Mouse (Mus musculus) midbrain, embryonic 14.5 days (tissue): Measurements from ENCODE around the gene Pitpna. TPM values are rescaled to one million over a fixed set of nuclear protein-coding genes. Genes with fewer than 3 reads are reported as not detected.
A peak's percentile ranks its signal among the peaks of the same experiment; 100 is the strongest.

ENCODE experiments used
- ATAC-seq: fragments of 200-750 bp; cut with Nextera tagmentation; 2 replicates; pipeline ENCODE4 v1.8.0; 2017; ENCODE audit warnings: moderate number of reproducible peaks, moderate library complexity; ENCODE audit not compliant: low FRiP score, low TSS enrichment
- DNase-seq: peaks from one replicate; pipeline ENCODE4 v3.0.0-alpha.2; 2015
- H3K27ac ChIP-seq: fragments of 300-500 bp; sonication (generic); replicated peaks from 2 replicates; pipeline ENCODE4 v1.5.1; 2014; ENCODE audit warnings: mild to moderate bottlenecking, low read depth, low read length, moderate library complexity
- H3K27me3 ChIP-seq: fragments of 300-500 bp; sonication (generic); 2 replicates; pipeline ENCODE4 v1.6.1; 2014; ENCODE audit warnings: low read length, control low read depth, mixed read lengths; ENCODE audit not compliant: control insufficient read depth, insufficient read depth
- H3K36me3 ChIP-seq: fragments of 300-500 bp; sonication (generic); 2 replicates; pipeline ENCODE4 v1.6.1; 2014; ENCODE audit warnings: low read length, control low read depth; ENCODE audit not compliant: control insufficient read depth, insufficient read depth
- H3K4me1 ChIP-seq: fragments of 300-500 bp; sonication (generic); 2 replicates; pipeline ENCODE4 v1.6.1; 2014; ENCODE audit warnings: mild to moderate bottlenecking, antibody characterized with exemption, low read length, control low read depth; ENCODE audit not compliant: control insufficient read depth, insufficient read depth
- H3K4me2 ChIP-seq: fragments of 300-500 bp; sonication (generic); 2 replicates; pipeline ENCODE4 v1.6.1; 2014; ENCODE audit warnings: mild to moderate bottlenecking, low read length, moderate library complexity
- H3K4me3 ChIP-seq: fragments of 300-500 bp; sonication (generic); replicated peaks from 2 replicates; pipeline ENCODE4 v1.5.1; 2014; ENCODE audit warnings: low read depth, low read length
- H3K9ac ChIP-seq: fragments of 300-500 bp; sonication (generic); replicated peaks from 2 replicates; pipeline ENCODE4 v1.6.1; 2014; ENCODE audit warnings: mild to moderate bottlenecking, low read length, moderate library complexity
- H3K9me3 ChIP-seq: fragments of 300-500 bp; sonication (generic); 2 replicates; pipeline ENCODE4 v1.6.1; 2016; ENCODE audit warnings: low read length, control low read depth, mixed read lengths; ENCODE audit not compliant: control insufficient read depth
- WGBS: fragments of 180-500 bp; shearing (Covaris S2); extraction: QIAGEN DNeasy Blood & Tissue Kit; methylation state at CpG from one replicate; pipeline ENCODE4 v1.1.7; 2014; 5-methylcytosine and 5-hydroxymethylcytosine counted together
- polyA plus RNA-seq: library from polyadenylated mRNA; unstranded; fragments of >200 nt; fragmentation: Nextera tagmentation; extraction: Ambion mirVana; gene quantifications from 2 replicates; pipeline ENCODE4 v1.2.1, GENCODE M21; 2014

Gene Pitpna
- polyA plus RNA-seq, 1 experiment from 2014 or later: 115 TPM

DNA sequence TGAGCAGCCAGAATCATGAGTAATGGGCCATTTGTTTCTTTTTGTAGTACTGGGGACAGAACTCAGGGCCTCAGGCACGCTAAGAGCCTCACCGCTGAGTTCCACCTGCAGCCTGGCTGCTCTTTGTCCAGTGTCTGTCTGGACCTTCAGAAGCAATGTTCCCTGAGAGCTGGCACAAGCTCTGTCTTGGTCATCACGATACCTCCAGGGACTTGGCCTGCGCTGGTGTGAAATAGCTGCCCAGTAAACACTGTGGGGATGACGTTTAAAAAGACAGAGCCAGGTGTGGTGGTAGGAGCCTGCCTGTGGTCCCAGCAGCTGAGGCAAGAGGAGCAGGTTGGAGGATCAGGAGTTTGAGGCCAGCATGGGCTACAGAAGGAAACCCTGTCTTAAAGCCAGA is 9.3 kb upstream of the Pitpna start:
- H3K36me3 ChIP-seq: no peaks in the 10 kb centered on the region
- no peak overlapping the region for H3K4me3 ChIP-seq
- H3K4me1 ChIP-seq: no peaks in the 10 kb centered on the region
- H3K27me3 ChIP-seq: no peaks in the 10 kb centered on the region
- H3K9ac ChIP-seq: no peak overlapping the region
- WGBS: 84% methylated on average over 5 of the region's 5 CpGs
- no peaks in the 10 kb centered on the region for H3K9me3 ChIP-seq
- ATAC-seq (no peak), DNase-seq (no peak)
- H3K4me2 ChIP-seq: no peak overlapping the region
- no peak overlapping the region for H3K27ac ChIP-seq

- H3K9me3 ChIP-seq: no peaks in the 10 kb centered on the region
- H3K36me3 ChIP-seq: no peaks in the 10 kb centered on the region
- no peak overlapping the region for H3K9ac ChIP-seq
- no peak for DNase-seq
- no peaks in the 10 kb centered on the region for H3K27me3 ChIP-seq
- H3K4me1 ChIP-seq: no peaks in the 10 kb centered on the region
- WGBS: 94% methylated on average over 7 of the region's 7 CpGs
- no peak for ATAC-seq
- no peak overlapping the region for H3K4me2 ChIP-seq
- no peak overlapping the region for H3K27ac ChIP-seq
- H3K4me3 ChIP-seq: no peak overlapping the region
Measured at GRCm38 (mm10) chr11:75581495-75582149, 6.3 kb upstream of the Pitpna start.

- Histone ChIP-seq H3K27me3 (no peaks in the 10 kb centered on the region), H3K4me1 (no peaks in the 10 kb centered on the region; the same call in 1 of the 2 replicates), H3K9me3 (no peaks in the 10 kb centered on the region), H3K4me2 (no peak overlapping the region), H3K36me3 (no peaks in the 10 kb centered on the region), H3K27ac (no peak overlapping the region), H3K4me3 (no peak overlapping the region), H3K9ac (no peak overlapping the region)
- 61% methylated on average over 2 of the region's 2 CpGs for WGBS
- DNase-seq: no peak
- no peak for ATAC-seq
Measured at GRCm38 (mm10) chr11:75583521-75583920, 4.4 kb upstream of the Pitpna start.

- ATAC-seq (no peak), DNase-seq (no peak)
- 88% methylated on average over 4 of the region's 4 CpGs for WGBS
- Histone ChIP-seq H3K9me3 (no peaks in the 10 kb centered on the region), H3K36me3 (no peaks in the 10 kb centered on the region), H3K27me3 (no peaks in the 10 kb centered on the region), H3K9ac (no peak overlapping the region), H3K4me3 (no peak overlapping the region), H3K4me1 (peaks cover 12% of the 10 kb centered on the region), H3K27ac (no peak overlapping the region), H3K4me2 (no peak overlapping the region)
Measured at GRCm38 (mm10) chr11:75585061-75585460, 2.8 kb upstream of the Pitpna start.

DNA sequence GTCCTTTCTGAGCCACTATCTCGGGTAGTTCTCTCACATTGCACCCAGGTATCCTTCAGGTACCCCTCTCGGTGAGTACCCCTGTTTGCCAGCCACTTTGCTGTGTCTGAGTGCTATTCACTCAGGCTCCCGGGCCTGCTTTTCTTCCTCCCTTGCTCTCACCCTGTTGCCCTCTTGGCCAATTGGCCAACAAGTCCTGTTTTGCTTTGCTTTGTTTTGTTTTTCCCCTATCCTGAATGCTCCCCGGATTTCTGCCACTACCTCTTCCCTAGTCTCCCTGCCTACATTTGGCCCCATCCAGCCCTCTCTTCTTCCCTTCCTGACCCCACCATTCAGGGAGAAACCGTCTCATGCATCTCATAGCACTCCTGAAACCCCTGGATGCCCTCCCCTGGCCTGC is 1.9 kb upstream of the Pitpna start:
- ATAC-seq (no peak), DNase-seq (no peak)
- H3K27me3 ChIP-seq: no peaks in the 10 kb centered on the region
- no peak overlapping the region for H3K4me2 ChIP-seq
- H3K36me3 ChIP-seq: no peaks in the 10 kb centered on the region
- 78% methylated on average over 5 of the region's 5 CpGs for WGBS
- H3K9me3 ChIP-seq: no peaks in the 10 kb centered on the region
- H3K9ac ChIP-seq: no peak overlapping the region
- no peak overlapping the region for H3K4me3 ChIP-seq
- no peak overlapping the region for H3K27ac ChIP-seq
- peaks cover 12% of the 10 kb centered on the region for H3K4me1 ChIP-seq

GRCm38 (mm10) chr11:75586963-75587362 is 934 bp upstream of the Pitpna start:
- Histone ChIP-seq H3K9ac (0 out of 2 replicates have a peak overlapping the region, but pooled peaks have one; percentile 97), H3K27ac (no peak overlapping the region), H3K27me3 (no peaks in the 10 kb centered on the region), H3K36me3 (no peaks in the 10 kb centered on the region), H3K4me3 (no peak overlapping the region), H3K4me1 (peaks cover 12% of the 10 kb centered on the region), H3K9me3 (no peaks in the 10 kb centered on the region), H3K4me2 (no peak overlapping the region)
- ATAC-seq: no peak
- WGBS: 80% methylated on average over 5 of the region's 5 CpGs
- no peak for DNase-seq

GRCm38 (mm10) chr11:75588285-75588941 is 516 bp downstream of the Pitpna start:
- no peaks in the 10 kb centered on the region for H3K9me3 ChIP-seq
- peak overlapping the region; percentile 97 for H3K9ac ChIP-seq
- peak overlapping the region; percentile 90 for H3K27ac ChIP-seq
- peak; percentile 81 for ATAC-seq
- 1% methylated on average over 37 of the region's 37 CpGs for WGBS
- peaks cover 13% of the 10 kb centered on the region for H3K36me3 ChIP-seq
- peaks cover 12% of the 10 kb centered on the region for H3K4me1 ChIP-seq
- H3K4me3 ChIP-seq: peak overlapping the region; percentile 92
- DNase-seq: peak; percentile 24
- no peaks in the 10 kb centered on the region for H3K27me3 ChIP-seq
- H3K4me2 ChIP-seq: peak overlapping the region; percentile 91

- H3K27ac ChIP-seq: no peak overlapping the region
- ATAC-seq (no peak), DNase-seq (no peak)
- no peaks in the 10 kb centered on the region for H3K9me3 ChIP-seq
- H3K27me3 ChIP-seq: no peaks in the 10 kb centered on the region
- whole genome bisulfite sequencing: 92% methylated on average over 5 of the region's 5 CpGs
- H3K4me3 ChIP-seq: no peak overlapping the region
- peaks cover 37% of the 10 kb centered on the region for H3K36me3 ChIP-seq
- no peak overlapping the region for H3K4me2 ChIP-seq
- H3K4me1 ChIP-seq: peaks cover 12% of the 10 kb centered on the region
- H3K9ac ChIP-seq: no peak overlapping the region
Measured at GRCm38 (mm10) chr11:75592612-75593011, 4.7 kb downstream of the Pitpna start.

GRCm38 (mm10) chr11:75594431-75594830 is 6.5 kb downstream of the Pitpna start:
- Histone ChIP-seq H3K27ac (no peak overlapping the region), H3K36me3 (peaks cover 54% of the 10 kb centered on the region), H3K9ac (no peak overlapping the region), H3K4me2 (no peak overlapping the region), H3K4me1 (peaks cover 3% of the 10 kb centered on the region), H3K9me3 (no peaks in the 10 kb centered on the region), H3K27me3 (no peaks in the 10 kb centered on the region), H3K4me3 (no peak overlapping the region)
- DNase-seq (no peak), ATAC-seq (no peak)
- WGBS: 88% methylated on average over 9 of the region's 9 CpGs
